In the genomic region with DNA sequence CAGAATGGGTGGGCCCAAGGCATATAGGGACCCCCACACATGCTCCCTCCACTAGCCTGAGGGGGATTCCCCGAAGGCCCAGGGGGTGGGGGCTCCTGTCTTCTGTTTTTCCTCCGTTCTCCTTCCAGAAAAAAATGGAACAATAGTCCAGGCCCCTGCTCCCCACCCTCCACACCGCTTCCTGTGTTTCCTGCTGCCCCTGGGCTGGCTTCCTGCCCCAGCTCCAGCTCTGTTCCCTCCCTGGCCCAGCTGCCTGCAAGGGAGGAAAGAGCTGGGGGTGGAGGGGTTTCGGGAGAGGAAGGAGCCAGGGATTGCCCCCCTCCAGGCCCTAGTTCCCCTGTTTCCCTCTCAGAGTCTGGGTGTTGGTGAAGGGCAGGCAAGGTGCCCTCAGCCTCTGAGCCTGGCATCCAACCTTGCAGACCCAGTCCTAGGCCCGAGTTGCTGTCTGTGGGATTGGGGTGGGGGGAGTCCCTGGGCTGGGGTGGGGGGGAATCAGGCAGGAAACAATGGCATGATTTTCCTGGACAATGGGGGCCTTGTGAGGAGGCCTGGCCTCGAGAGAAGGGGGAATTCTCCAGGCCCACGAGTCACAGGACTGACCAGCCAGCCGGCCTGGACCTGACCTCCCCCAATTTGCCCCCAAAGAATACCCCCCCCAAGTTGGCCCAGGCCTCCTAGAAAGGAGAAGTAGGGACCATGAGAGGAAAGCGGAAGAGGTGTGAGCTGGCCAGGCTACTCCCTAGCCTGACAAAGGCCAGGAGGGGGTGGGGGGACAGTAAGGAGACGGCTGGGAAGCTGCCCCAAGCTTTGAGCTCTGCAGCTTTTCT, we compare ENCODE assay signal across 8 mouse cellular contexts. TPM values are rescaled to one million over a fixed set of nuclear protein-coding genes. Genes with fewer than 3 reads are reported as not detected.
DNase-seq lines count a peak whose midpoint lies in the region; ATAC-seq lines count a peak whose summit lies in the region.

No protein-coding gene starts in this region.

- ATAC-seq in lung, embryonic 16.5 days (ENCODE audit: low read depth), result peak; percentile 24
- no peak for ATAC-seq in stomach, embryonic 16.5 days (ENCODE audit: insufficient read depth, low FRiP score)
- ATAC-seq in megakaryocyte-erythroid progenitor cell, adult 5-6 weeks (replicated peaks; ENCODE audit: low FRiP score, low TSS enrichment, poor library complexity, severe bottlenecking), result no peak

- peak overlapping the region; percentile 90 for H3K9ac ChIP-seq in lung, embryonic 16.5 days (ENCODE audit: low read length)
- H3K9ac ChIP-seq in stomach, embryonic 16.5 days (ENCODE audit: low read length), result peak overlapping the region; percentile 96

- H3K36me3 ChIP-seq in heart, embryonic 10.5 days, result peaks cover 68% of the 10 kb centered on the region
- H3K36me3 ChIP-seq in lung, embryonic 16.5 days (ENCODE audit: control insufficient read depth, insufficient read depth, low read length), result peaks cover 27% of the 10 kb centered on the region
- H3K36me3 ChIP-seq in stomach, embryonic 16.5 days (ENCODE audit: control insufficient read depth, insufficient read depth, low read length), result 0 out of 2 replicates have a peak, but pooled peaks cover 6% of the 10 kb centered on the region

- peak overlapping the region; percentile 96 for H3K4me3 ChIP-seq in heart, embryonic 10.5 days
- H3K4me3 ChIP-seq in lung, embryonic 16.5 days (ENCODE audit: low read length), result peak overlapping the region; percentile 87
- H3K4me3 ChIP-seq in stomach, embryonic 16.5 days (replicated peaks; ENCODE audit: low read length), result peak overlapping the region; percentile 98

- H3K27ac ChIP-seq in heart, embryonic 10.5 days, result peak overlapping the region; percentile 94
- H3K27ac ChIP-seq in lung, embryonic 16.5 days (ENCODE audit: low read length), result peak overlapping the region; percentile 72
- peak overlapping the region; percentile 79 for H3K27ac ChIP-seq in stomach, embryonic 16.5 days (ENCODE audit: low read length)

- peaks cover 63% of the 10 kb centered on the region for H3K4me1 ChIP-seq in heart, embryonic 10.5 days
- peaks cover 27% of the 10 kb centered on the region for H3K4me1 ChIP-seq in lung, embryonic 16.5 days (replicated peaks; ENCODE audit: control insufficient read depth, insufficient read depth, low read length)
- peaks cover 45% of the 10 kb centered on the region for H3K4me1 ChIP-seq in stomach, embryonic 16.5 days (ENCODE audit: control insufficient read depth, insufficient read depth, low read length)

- 0 out of 2 replicates have a peak, but pooled peaks cover 7% of the 10 kb centered on the region for H3K27me3 ChIP-seq in heart, embryonic 10.5 days (ENCODE audit: insufficient read depth, poor library complexity, severe bottlenecking)
- H3K27me3 ChIP-seq in lung, embryonic 16.5 days (ENCODE audit: control insufficient read depth, insufficient read depth, low read depth, low read length), result no peaks in the 10 kb centered on the region
- no peaks in the 10 kb centered on the region for H3K27me3 ChIP-seq in stomach, embryonic 16.5 days (ENCODE audit: control insufficient read depth, insufficient read depth, low read length)

- no peaks in the 10 kb centered on the region for H3K9me3 ChIP-seq in heart, embryonic 10.5 days
- no peaks in the 10 kb centered on the region for H3K9me3 ChIP-seq in lung, embryonic 16.5 days (ENCODE audit: control insufficient read depth, low read length)
- H3K9me3 ChIP-seq in stomach, embryonic 16.5 days (replicated peaks; ENCODE audit: control insufficient read depth, low read length), result no peaks in the 10 kb centered on the region

- peak; percentile 45 for DNase-seq in ovary, postnatal 36 days (ENCODE audit: low spot score)
- no peak for DNase-seq in ovary, postnatal 10 days (ENCODE audit: low spot score)
- no peak for DNase-seq in heart, embryonic 10.5 days (ENCODE audit: low spot score)
- DNase-seq in kidney, adult 9 months, result peak; percentile 68
- no peak for DNase-seq in layer of hippocampus, adult 9-10 months (ENCODE audit: low spot score)

- 53% methylated on average over 10 of the region's 10 CpGs for WGBS in heart, embryonic 10.5 days
- WGBS in lung, embryonic 16.5 days, result 51% methylated on average over 10 of the region's 10 CpGs
- WGBS in stomach, embryonic 16.5 days, result 52% methylated on average over 10 of the region's 10 CpGs

- peak overlapping the region; percentile 86 for H3K4me2 ChIP-seq in lung, embryonic 16.5 days (ENCODE audit: low read depth, low read length)
- peak overlapping the region; percentile 99 for H3K4me2 ChIP-seq in stomach, embryonic 16.5 days (ENCODE audit: low read depth, low read length)

RNA-seq across cellular contexts. Expression of a gene that starts 3.6 kb away (rescaled TPM):
- polyA plus RNA-seq in heart, embryonic 10.5 days (2016; fragmentation: Nextera tagmentation; extraction: Ambion mirVana), result 20.1 and 26.3 TPM in 2 replicates
- 18.3 and 20.8 TPM in 2 replicates for polyA plus RNA-seq in lung, embryonic 16.5 days (2015; fragmentation: Nextera tagmentation; extraction: Ambion mirVana)
- 17.2 and 17.4 TPM in 2 replicates for polyA plus RNA-seq in stomach, embryonic 16.5 days (2015; fragmentation: Nextera tagmentation; extraction: Ambion mirVana)
- total RNA-seq in megakaryocyte-erythroid progenitor cell, adult 5-6 weeks (2014; fragmentation: Nextera tagmentation), result 55.8 and 72.0 TPM in 2 replicates
- total RNA-seq in megakaryocyte-erythroid progenitor cell, adult 5-6 weeks (2017), result 8.2 and 14.4 TPM in 2 replicates

RNA-seq across cellular contexts. Expression of a gene that starts 3.8 kb away (rescaled TPM):
- 33.6 and 36.0 TPM in 2 replicates for polyA plus RNA-seq in heart, embryonic 10.5 days (2016; fragmentation: Nextera tagmentation; extraction: Ambion mirVana)
- 37.8 and 40.1 TPM in 2 replicates for polyA plus RNA-seq in lung, embryonic 16.5 days (2015; fragmentation: Nextera tagmentation; extraction: Ambion mirVana)
- polyA plus RNA-seq in stomach, embryonic 16.5 days (2015; fragmentation: Nextera tagmentation; extraction: Ambion mirVana), result 20.0 and 20.2 TPM in 2 replicates
- total RNA-seq in megakaryocyte-erythroid progenitor cell, adult 5-6 weeks (2014; fragmentation: Nextera tagmentation), result 17.8 and 18.3 TPM in 2 replicates
- 10.9 and 15.8 TPM in 2 replicates for total RNA-seq in megakaryocyte-erythroid progenitor cell, adult 5-6 weeks (2017)

RNA-seq across cellular contexts. Expression of a gene that starts 11.9 kb away (rescaled TPM):
- polyA plus RNA-seq in heart, embryonic 10.5 days (2016; fragmentation: Nextera tagmentation; extraction: Ambion mirVana), result 0.15 TPM in 1 of 2 replicates, not detected in the other
- 0.36 and 0.50 TPM in 2 replicates for polyA plus RNA-seq in lung, embryonic 16.5 days (2015; fragmentation: Nextera tagmentation; extraction: Ambion mirVana)
- 2.0 and 2.2 TPM in 2 replicates for polyA plus RNA-seq in stomach, embryonic 16.5 days (2015; fragmentation: Nextera tagmentation; extraction: Ambion mirVana)
- total RNA-seq in megakaryocyte-erythroid progenitor cell, adult 5-6 weeks (2014; fragmentation: Nextera tagmentation), result not detected in 2 replicates
- total RNA-seq in megakaryocyte-erythroid progenitor cell, adult 5-6 weeks (2017), result 0.19 TPM in 1 of 2 replicates, not detected in the other

RNA-seq across cellular contexts. Expression of a gene that starts 28.8 kb away (rescaled TPM):
- 24.7 and 28.9 TPM in 2 replicates for polyA plus RNA-seq in heart, embryonic 10.5 days (2016; fragmentation: Nextera tagmentation; extraction: Ambion mirVana)
- 42.2 and 43.7 TPM in 2 replicates for polyA plus RNA-seq in lung, embryonic 16.5 days (2015; fragmentation: Nextera tagmentation; extraction: Ambion mirVana)
- polyA plus RNA-seq in stomach, embryonic 16.5 days (2015; fragmentation: Nextera tagmentation; extraction: Ambion mirVana), result 17.3 and 18.1 TPM in 2 replicates
- total RNA-seq in megakaryocyte-erythroid progenitor cell, adult 5-6 weeks (2014; fragmentation: Nextera tagmentation), result 44.7 and 51.2 TPM in 2 replicates
- 16.4 and 16.5 TPM in 2 replicates for total RNA-seq in megakaryocyte-erythroid progenitor cell, adult 5-6 weeks (2017)

RNA-seq across cellular contexts. Expression of a gene that starts 33.8 kb away (rescaled TPM):
- 69.0 and 130 TPM in 2 replicates for polyA plus RNA-seq in heart, embryonic 10.5 days (2016; fragmentation: Nextera tagmentation; extraction: Ambion mirVana)
- polyA plus RNA-seq in lung, embryonic 16.5 days (2015; fragmentation: Nextera tagmentation; extraction: Ambion mirVana), result 25.3 and 25.9 TPM in 2 replicates
- 51.2 and 63.2 TPM in 2 replicates for polyA plus RNA-seq in stomach, embryonic 16.5 days (2015; fragmentation: Nextera tagmentation; extraction: Ambion mirVana)
- total RNA-seq in megakaryocyte-erythroid progenitor cell, adult 5-6 weeks (2014; fragmentation: Nextera tagmentation), result 43.9 and 46.1 TPM in 2 replicates
- 42.4 and 43.6 TPM in 2 replicates for total RNA-seq in megakaryocyte-erythroid progenitor cell, adult 5-6 weeks (2017)

Comparison
In these comparisons a context has a peak if more than half of its experiments do, and no peak if none do; other contexts are left out.
1. DNase-seq: peak in ovary, postnatal 36 days (single experiment) and kidney, adult 9 months (single experiment); none in ovary, postnatal 10 days (single experiment), heart, embryonic 10.5 days (single experiment) and layer of hippocampus, adult 9-10 months (single experiment).
2. Peak in every context shown above with its lines, with median percentiles within 50 percentile points of each other: H3K27ac ChIP-seq and H3K4me3 ChIP-seq.